Mouse (Mus musculus): Measurements from ENCODE around the gene Gm10277.

Gm10277 gene

GRCm38 (mm10) chr11:77787707-77788106 lies at the start of gene Gm10277:
Gene Gm10277, minus strand, starts transcription at chr11:77787747.
- DNase-seq (ENCODE audit: extremely low read depth, insufficient read length, low spot score) = no peak

GRCm38 (mm10) chr11:77836751-77837150 lies 49.2 kb upstream of the Gm10277 start:
- DNase-seq (ENCODE audit: extremely low read depth, insufficient read length, low spot score) = peak; percentile 39

- DNase-seq (ENCODE audit: extremely low read depth, insufficient read length, low spot score) = no peak
Measured at GRCm38 (mm10) chr11:77836290-77836689, 48.7 kb upstream of the Gm10277 start.

DNA sequence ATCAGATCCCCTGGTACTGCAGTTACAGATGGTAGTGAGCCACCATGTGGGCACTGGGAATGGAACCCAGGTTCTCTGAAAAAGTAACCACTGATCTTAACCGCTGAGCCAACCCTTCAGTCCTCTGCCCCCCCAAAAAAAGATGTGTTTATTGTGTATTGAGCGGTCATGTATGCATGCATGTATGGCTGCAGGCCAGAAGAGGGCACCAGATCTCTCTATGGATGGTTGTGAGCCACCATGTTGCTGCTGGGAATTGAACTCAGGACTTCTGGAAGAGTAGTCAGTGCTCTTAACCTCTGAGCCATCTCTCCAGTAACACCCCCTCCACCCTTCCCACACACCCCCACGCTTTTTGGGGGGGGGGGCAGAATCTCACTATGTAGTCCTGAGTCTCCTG lies 47.6 kb upstream of the Gm10277 start:
- DNase-seq (ENCODE audit: extremely low read depth, insufficient read length, low spot score) = no peak

DNA sequence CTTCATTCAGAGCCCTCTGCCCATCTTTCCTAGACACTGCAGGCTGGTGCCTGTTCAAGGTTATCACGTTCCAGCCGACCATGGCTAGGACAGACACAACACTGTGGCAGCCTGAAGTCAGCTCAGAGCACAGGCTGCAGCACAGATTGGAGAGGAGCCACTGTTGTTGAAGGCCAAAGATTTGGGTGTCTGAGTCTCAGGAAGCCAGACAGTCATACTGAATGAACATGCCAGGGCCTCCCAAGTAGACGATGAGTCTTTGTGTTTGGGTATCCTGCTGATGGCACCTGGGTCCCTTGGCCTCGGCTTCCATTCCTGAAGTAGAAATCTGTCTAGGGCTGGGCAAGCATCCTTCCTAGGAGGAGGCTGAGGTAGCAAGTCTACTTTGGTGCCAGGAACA lies 45.0 kb upstream of the Gm10277 start:
- DNase-seq (ENCODE audit: extremely low read depth, insufficient read length, low spot score) = no peak

- DNase-seq (ENCODE audit: extremely low read depth, insufficient read length, low spot score) = no peak
Measured at GRCm38 (mm10) chr11:77830875-77831274, 43.3 kb upstream of the Gm10277 start.

DNA sequence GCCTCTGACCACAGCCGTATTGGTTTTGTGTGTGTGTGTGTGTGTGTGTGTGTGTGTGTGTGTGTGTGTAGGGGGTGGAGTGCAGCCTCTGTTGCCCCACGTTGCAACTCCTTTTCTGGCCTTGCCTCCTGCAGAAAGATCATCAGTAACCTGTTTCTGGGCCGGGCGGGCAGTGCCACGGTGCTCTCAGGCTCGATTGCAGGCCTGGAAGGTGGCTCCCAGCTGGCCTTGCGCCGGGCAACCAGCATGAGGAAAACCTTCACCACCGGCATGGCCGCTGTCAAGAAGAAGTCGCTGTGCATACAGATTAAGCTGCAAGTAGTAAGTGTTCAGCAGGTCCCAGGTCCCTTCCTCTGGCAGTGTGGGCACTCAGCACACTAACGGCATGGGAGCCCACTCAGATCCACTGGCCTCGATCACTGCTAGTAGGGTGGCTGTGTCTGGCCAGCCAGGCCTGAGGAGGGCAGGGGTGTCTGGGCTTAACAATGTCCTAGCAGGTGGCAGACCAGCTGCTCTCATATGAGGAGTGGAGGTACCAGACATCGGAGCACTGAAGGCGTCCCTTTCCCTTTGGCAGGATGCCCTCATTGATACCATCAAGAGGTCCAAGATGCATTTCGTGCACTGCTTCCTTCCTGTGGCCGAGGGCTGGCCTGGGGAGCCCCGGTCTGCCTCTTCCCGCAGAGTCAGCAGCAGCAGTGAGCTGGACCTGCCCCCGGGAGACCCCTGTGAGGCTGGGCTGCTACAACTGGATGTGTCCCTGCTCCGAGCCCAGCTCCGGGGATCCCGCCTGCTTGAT lies 41.7 kb upstream of the Gm10277 start:
- DNase-seq (ENCODE audit: extremely low read depth, insufficient read length, low spot score) = no peak

GRCm38 (mm10) chr11:77828163-77828562 lies 40.6 kb upstream of the Gm10277 start:
- no peak for DNase-seq (ENCODE audit: extremely low read depth, insufficient read length, low spot score)

- no peak for DNase-seq (ENCODE audit: extremely low read depth, insufficient read length, low spot score)
Measured at GRCm38 (mm10) chr11:77827241-77827995, 39.9 kb upstream of the Gm10277 start.

DNA sequence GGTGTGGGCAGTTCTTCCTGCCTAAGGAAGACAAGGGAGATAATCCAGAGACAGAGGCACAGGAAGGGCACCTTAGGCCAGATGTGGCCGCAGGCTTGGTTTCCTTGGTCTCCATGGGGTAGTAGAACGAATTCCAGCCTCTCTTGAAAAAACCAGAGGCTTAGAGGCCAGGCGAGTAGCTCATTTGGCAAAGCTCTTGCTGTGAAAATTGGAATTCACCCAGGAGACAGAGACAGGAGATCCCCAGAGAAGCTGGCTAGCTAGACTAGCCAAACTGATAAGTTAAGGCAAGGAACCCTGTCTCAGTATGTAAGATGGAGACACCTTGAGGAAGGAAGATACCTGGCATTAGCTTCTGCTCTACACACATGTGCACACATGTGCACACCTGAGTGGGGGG lies 38.8 kb upstream of the Gm10277 start:
- DNase-seq (ENCODE audit: extremely low read depth, insufficient read length, low spot score) = no peak

DNA sequence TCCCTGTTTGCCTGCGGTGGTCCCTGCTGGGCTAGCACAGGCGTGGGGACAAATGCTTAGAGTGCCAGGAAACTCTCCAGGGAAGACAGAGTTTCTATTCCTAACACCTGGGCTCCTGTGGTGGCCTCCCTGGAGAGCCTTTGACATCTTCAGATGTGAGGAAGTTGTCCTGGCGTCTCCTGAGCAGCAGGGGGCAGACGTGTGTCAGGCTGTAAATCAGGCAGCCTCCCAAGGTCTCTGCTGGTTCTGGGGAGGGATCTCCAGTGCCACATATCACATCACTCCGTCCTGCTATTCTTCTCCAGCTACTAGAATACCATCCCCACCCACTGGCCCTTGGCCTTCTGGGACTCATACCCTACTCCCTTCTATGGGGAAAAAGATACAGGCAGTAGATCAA lies 38.3 kb upstream of the Gm10277 start:
- no peak for DNase-seq (ENCODE audit: extremely low read depth, insufficient read length, low spot score)

GRCm38 (mm10) chr11:77822781-77823180 lies 35.2 kb upstream of the Gm10277 start:
- DNase-seq (ENCODE audit: extremely low read depth, insufficient read length, low spot score) = peak; percentile 39

DNA sequence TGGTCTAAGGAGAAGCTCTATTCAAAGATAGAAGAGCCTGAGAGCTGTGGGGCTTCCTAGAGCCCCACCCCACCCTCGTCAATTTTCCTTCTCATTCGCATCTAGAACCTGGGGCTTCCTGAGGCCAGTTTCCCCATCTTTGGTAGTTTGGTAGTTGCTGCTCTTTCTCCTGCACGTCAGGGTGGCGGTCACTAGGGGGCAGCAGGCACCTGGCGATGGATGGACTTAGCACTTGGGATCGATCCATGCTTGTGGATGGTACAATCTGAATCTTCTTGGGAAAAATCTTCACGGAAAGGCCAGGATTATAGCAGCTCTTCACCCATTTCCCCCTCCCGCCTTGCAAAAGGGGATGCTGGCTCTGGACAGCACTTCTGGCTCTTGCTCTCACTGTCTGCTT lies 34.1 kb upstream of the Gm10277 start:
- no peak for DNase-seq (ENCODE audit: extremely low read depth, insufficient read length, low spot score)

GRCm38 (mm10) chr11:77816003-77816402 lies 28.5 kb upstream of the Gm10277 start:
- peak; percentile 33 for DNase-seq (ENCODE audit: extremely low read depth, insufficient read length, low spot score)

GRCm38 (mm10) chr11:77813969-77814368 lies 26.4 kb upstream of the Gm10277 start:
- DNase-seq (ENCODE audit: extremely low read depth, insufficient read length, low spot score) = no peak

GRCm38 (mm10) chr11:77810018-77810417 lies 22.5 kb upstream of the Gm10277 start:
- no peak for DNase-seq (ENCODE audit: extremely low read depth, insufficient read length, low spot score)

- no peak for DNase-seq (ENCODE audit: extremely low read depth, insufficient read length, low spot score)
Measured at GRCm38 (mm10) chr11:77809215-77809614, 21.7 kb upstream of the Gm10277 start.

GRCm38 (mm10) chr11:77808051-77808465 lies 20.5 kb upstream of the Gm10277 start:
- no peak for DNase-seq (ENCODE audit: extremely low read depth, insufficient read length, low spot score)

DNA sequence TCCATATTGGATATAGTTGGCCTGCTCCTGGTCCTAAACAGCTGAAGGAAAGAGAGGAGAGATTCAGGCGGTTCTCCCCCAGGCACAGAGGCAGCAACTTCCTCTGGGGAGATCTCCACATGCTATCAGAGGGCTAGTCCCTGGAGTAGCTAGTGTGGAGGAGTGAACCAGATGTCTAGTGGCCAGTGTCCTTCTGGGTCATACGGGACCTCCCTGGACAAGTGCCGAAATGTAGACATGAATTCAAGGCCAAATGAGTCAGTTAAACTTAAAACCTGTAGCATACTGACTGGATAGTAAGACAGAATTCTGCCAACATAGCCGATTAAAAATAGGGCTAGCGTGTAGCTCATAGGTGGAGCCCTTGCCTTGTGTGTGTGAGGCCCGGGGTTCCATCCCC lies 19.3 kb upstream of the Gm10277 start:
- DNase-seq (ENCODE audit: extremely low read depth, insufficient read length, low spot score) = no peak

- no peak for DNase-seq (ENCODE audit: extremely low read depth, insufficient read length, low spot score)
Measured at GRCm38 (mm10) chr11:77806218-77806617, 18.7 kb upstream of the Gm10277 start.

DNA sequence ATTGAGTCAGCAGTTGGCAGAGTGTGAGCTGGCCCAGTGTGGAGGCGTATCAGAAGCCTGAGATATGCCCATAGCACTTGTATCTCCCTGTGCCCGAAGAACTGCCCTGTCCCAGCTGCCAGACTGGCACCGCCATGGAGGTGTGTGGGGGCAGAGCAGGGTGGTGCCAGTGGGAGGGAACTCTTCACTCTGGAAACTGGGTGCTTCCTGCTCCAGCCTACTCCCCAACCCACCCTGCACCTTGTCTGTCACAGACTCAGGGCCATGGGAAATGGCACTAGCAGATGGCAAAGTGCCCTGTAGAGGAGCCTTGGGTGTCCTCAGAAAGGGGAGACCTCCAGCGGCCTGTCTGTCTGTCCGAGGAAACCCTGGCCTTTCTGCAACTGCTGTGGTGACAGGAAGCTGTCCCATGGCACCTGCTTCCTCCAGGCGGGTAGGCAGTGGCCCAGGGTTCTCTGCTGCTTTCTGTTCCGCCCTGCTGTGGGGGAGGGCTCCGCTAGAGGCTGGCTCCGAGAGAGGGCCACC lies 14.9 kb upstream of the Gm10277 start:
- no peak for DNase-seq (ENCODE audit: extremely low read depth, insufficient read length, low spot score)

Measured in 3134 (cell line).